Mouse (Mus musculus) stomach, embryonic 16.5 days (tissue): ENCODE results near the gene Maf. TPM values are rescaled to one million over a fixed set of nuclear protein-coding genes. Genes with fewer than 3 reads are reported as not detected.

Source experiments
- ATAC-seq: fragments of 200-750 bp; cut with Nextera tagmentation; 2 replicates; pipeline ENCODE4 v1.8.0; 2017; ENCODE audit warnings: moderate number of reproducible peaks, moderate TSS enrichment; ENCODE audit not compliant: insufficient read depth, low FRiP score
- H3K27ac ChIP-seq: fragments of 300-500 bp; sonication (generic); 2 replicates; pipeline ENCODE4 v1.5.1; 2014; ENCODE audit warnings: low read length
- H3K27me3 ChIP-seq: fragments of 300-500 bp; sonication (generic); 2 replicates; pipeline ENCODE4 v1.6.1; 2014; ENCODE audit warnings: low read length, control low read depth, mixed read lengths; ENCODE audit not compliant: control insufficient read depth, insufficient read depth
- H3K36me3 ChIP-seq: fragments of 300-500 bp; sonication (generic); 2 replicates; pipeline ENCODE4 v1.6.1; 2014; ENCODE audit warnings: low read length; ENCODE audit not compliant: control insufficient read depth, insufficient read depth
- H3K4me1 ChIP-seq: fragments of 300-500 bp; sonication (generic); 2 replicates; pipeline ENCODE4 v1.6.1; 2014; ENCODE audit warnings: low read length, control low read depth, mixed read lengths; ENCODE audit not compliant: control insufficient read depth, insufficient read depth
- H3K4me2 ChIP-seq: fragments of 300-500 bp; sonication (generic); 2 replicates; pipeline ENCODE4 v1.6.1; 2014; ENCODE audit warnings: low read depth, low read length, mixed read lengths
- H3K4me3 ChIP-seq: fragments of 300-500 bp; sonication (generic); replicated peaks from 2 replicates; pipeline ENCODE4 v1.5.1; 2014; ENCODE audit warnings: mild to moderate bottlenecking, low read length
- H3K9ac ChIP-seq: fragments of 300-500 bp; sonication (generic); 2 replicates; pipeline ENCODE4 v1.6.1; 2014; ENCODE audit warnings: low read length
- H3K9me3 ChIP-seq: fragments of 300-500 bp; sonication (generic); replicated peaks from 2 replicates; pipeline ENCODE4 v1.6.1; 2016; ENCODE audit warnings: low read length, control low read depth; ENCODE audit not compliant: control insufficient read depth
- WGBS: fragments of 180-500 bp; shearing (Covaris S2); extraction: QIAGEN DNeasy Blood & Tissue Kit; methylation state at CpG from one replicate; pipeline ENCODE4 v1.1.7; 2014; 5-methylcytosine and 5-hydroxymethylcytosine counted together
- polyA plus RNA-seq: library from polyadenylated mRNA; unstranded; fragments of >200 nt; fragmentation: Nextera tagmentation; extraction: Ambion mirVana; gene quantifications from 2 replicates; pipeline ENCODE4 v1.2.1, GENCODE M21; 2015

Gene Maf
- polyA plus RNA-seq, 1 experiment from 2014 or later = 10.5 TPM

DNA sequence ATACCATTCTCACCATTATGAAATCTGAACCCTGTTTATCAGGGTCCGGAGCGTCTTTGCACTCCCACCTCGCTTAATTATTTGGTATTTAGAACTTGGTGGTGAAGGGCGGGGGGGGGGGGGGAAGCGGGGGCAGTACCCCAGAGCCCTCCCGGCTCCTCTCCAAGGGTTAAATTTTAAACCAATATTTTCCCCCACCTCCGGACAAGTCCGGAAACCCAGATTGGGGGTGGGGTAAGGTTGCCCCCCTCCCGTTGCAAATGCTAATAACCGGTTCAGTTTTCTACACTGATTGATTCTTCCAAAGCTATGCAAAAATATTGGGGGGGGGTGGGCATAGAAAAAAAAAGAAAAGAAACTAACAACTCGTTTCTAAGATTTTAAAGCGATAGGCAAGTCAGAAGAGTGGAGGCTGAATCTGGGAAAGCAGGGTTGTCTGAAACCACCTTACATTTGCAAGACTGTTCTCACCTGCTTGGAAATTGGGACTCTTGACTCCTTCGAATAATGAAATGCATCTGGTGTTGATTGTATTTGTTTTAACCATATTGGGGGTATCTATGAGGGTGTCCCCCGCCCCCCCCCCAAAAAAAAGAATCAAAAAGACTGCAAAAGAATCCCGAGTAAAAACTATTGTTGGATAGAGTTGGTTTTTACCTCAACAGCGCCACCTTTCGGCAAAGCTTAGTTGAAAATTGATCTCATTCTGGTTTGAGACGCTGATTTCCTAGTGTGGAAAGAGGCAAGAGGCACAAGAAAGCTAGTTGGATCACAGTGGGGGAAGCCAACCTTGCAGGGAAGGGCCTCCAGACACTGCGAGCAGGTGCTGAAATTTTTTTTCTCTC lies 1.6 kb upstream of the Maf start:
- Histone ChIP-seq H3K4me1 (peaks cover 11% of the 10 kb centered on the region; the same call in 1 of the 2 replicates), H3K4me2 (peak overlapping the region; percentile 77), H3K27ac (no peak overlapping the region), H3K36me3 (no peaks in the 10 kb centered on the region), H3K9me3 (no peaks in the 10 kb centered on the region; the same call in 1 of the 2 replicates), H3K9ac (peak overlapping the region; percentile 67; the same call in 1 of the 2 replicates), H3K27me3 (peaks cover 13% of the 10 kb centered on the region), H3K4me3 (peak overlapping the region; percentile 66)
- ATAC-seq = no peak
- 1% methylated on average over 19 of the region's 19 CpGs for WGBS

DNA sequence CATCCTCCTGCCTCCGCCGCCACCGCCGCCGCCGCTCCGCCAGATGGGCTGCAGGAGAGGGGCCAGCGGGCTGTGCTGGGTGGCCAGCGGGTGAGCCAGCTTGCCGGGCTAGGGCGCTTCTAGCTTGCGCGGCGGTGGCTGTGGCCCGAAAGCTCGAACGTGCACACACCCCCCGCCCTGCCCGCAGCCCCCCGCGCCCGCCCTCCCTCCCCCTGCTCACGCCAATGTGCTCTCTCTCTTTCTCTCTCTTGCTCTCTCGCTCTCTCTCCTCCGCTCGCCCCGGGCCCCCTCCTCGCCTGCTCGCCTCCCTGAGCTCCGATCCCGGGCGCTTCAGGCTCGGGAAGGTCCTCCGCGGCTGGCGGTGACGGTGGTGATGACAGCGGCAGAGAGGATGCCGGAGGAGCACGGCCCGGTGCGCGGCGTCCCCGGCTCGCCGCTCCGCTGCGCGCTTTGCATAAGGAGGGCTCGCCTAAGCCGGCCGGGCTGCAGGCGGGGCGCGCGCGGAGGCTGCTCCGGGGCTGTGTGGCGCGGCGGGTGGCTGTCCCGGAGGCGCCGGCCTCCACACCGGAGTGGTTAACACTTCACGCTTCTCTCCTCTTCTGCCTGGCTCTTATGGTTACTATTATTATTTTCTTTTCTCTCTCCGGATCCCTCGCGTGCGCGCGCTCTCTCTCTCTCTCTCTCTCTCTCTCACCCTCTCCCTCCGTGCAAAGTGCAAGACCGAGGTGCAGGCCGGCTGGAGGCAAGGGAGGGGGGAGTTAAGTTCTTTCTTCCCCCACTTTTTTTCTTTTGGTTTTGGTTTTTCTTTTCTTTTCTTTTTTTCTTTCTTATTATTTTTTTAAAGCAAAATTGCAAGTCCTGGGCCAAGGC lies 498 bp downstream of the Maf start:
- Histone ChIP-seq H3K27ac (peak overlapping the region; percentile 94), H3K27me3 (peaks cover 3% of the 10 kb centered on the region; the same call in 1 of the 2 replicates), H3K4me3 (peak overlapping the region; percentile 66), H3K9me3 (no peaks in the 10 kb centered on the region), H3K4me2 (peak overlapping the region; percentile 77), H3K36me3 (no peaks in the 10 kb centered on the region), H3K9ac (peak overlapping the region; percentile 82), H3K4me1 (peaks cover 11% of the 10 kb centered on the region; the same call in 1 of the 2 replicates)
- ATAC-seq = peak; percentile 80
- under 1% methylated on average over 64 of the region's 76 CpGs for WGBS

DNA sequence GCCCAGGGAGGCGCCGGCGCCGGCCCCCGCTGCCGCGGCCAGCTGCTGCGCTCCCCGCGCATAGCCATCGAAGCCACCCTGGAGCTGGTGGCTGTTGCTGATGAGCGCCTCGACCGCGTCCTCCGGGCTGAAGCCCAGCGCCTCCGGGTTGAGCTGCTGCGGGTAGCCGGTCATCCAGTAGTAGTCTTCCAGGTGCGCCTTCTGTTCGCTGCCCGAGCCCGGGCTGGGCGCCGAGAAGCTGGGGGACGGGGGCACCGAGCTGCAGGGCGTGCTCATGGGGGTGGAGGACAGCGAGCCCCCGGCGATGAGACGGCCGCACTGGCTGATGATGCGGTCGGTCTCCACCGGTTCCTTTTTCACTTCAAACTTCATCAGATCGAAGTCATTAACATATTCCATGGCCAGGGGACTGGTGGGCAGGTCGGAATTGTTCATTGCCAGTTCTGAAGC lies 1.2 kb downstream of the Maf start:
- peaks cover 3% of the 10 kb centered on the region; the same call in 1 of the 2 replicates for H3K27me3 ChIP-seq
- H3K9ac ChIP-seq = peak overlapping the region; percentile 82
- peaks cover 11% of the 10 kb centered on the region; the same call in 1 of the 2 replicates for H3K4me1 ChIP-seq
- no peaks in the 10 kb centered on the region for H3K36me3 ChIP-seq
- peak; percentile 31 for ATAC-seq
- under 1% methylated on average over 36 of the region's 39 CpGs for WGBS
- H3K27ac ChIP-seq = peak overlapping the region; percentile 94
- H3K4me3 ChIP-seq = peak overlapping the region; percentile 66
- no peaks in the 10 kb centered on the region for H3K9me3 ChIP-seq
- peak overlapping the region; percentile 77 for H3K4me2 ChIP-seq

GRCm38 (mm10) chr8:115705591-115706110 lies 1.9 kb downstream of the Maf start:
- Histone ChIP-seq H3K4me2 (peak overlapping the region; percentile 77), H3K36me3 (no peaks in the 10 kb centered on the region), H3K4me3 (peak overlapping the region; percentile 66), H3K4me1 (peaks cover 11% of the 10 kb centered on the region; the same call in 1 of the 2 replicates), H3K9ac (peak overlapping the region; percentile 82), H3K27me3 (peaks cover 3% of the 10 kb centered on the region; the same call in 1 of the 2 replicates), H3K9me3 (no peaks in the 10 kb centered on the region), H3K27ac (peak overlapping the region; percentile 94)
- no peak for ATAC-seq
- WGBS = 1% methylated on average over 34 of the region's 36 CpGs

GRCm38 (mm10) chr8:115703056-115703455 lies 4.5 kb downstream of the Maf start:
- no peaks in the 10 kb centered on the region for H3K9me3 ChIP-seq
- no peak overlapping the region for H3K27ac ChIP-seq
- H3K4me1 ChIP-seq = peaks cover under 1% of the 10 kb centered on the region; the same call in 1 of the 2 replicates
- 0 out of 2 replicates have a peak overlapping the region, but pooled peaks have one; percentile 13 for H3K4me3 ChIP-seq
- H3K4me2 ChIP-seq = peak overlapping the region; percentile 34; the same call in 1 of the 2 replicates
- H3K9ac ChIP-seq = no peak overlapping the region
- 78% methylated on average over 4 of the region's 4 CpGs for WGBS
- no peaks in the 10 kb centered on the region for H3K36me3 ChIP-seq
- H3K27me3 ChIP-seq = no peaks in the 10 kb centered on the region
- ATAC-seq = no peak

GRCm38 (mm10) chr8:115701001-115701400 lies 6.6 kb downstream of the Maf start:
- no peaks in the 10 kb centered on the region for H3K9me3 ChIP-seq
- no peak for ATAC-seq
- no peak overlapping the region for H3K4me2 ChIP-seq
- H3K36me3 ChIP-seq = no peaks in the 10 kb centered on the region
- H3K27ac ChIP-seq = no peak overlapping the region
- no peaks in the 10 kb centered on the region for H3K4me1 ChIP-seq
- WGBS = 75% methylated on average over 5 of the region's 5 CpGs
- H3K4me3 ChIP-seq = no peak overlapping the region
- H3K9ac ChIP-seq = no peak overlapping the region
- H3K27me3 ChIP-seq = no peaks in the 10 kb centered on the region

DNA sequence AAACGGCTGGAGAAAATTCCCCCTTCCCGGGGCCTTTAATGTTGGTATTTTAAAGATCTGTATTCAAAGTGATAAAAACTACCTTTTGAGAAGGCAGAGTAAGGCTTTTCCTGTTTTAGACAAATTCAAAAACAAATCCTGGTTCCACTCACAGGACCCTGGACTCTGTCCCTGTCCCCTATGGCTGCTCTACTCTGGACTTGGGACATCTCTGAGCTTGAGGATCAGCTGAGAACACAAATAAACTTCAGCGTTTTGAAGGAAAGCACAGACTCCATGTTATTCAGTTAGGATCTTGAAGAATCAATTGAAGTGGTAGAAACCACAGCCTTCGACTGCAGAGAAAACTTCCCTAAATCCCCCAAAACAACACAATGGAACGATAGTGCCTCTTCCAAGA lies 8.4 kb downstream of the Maf start:
- Histone ChIP-seq H3K36me3 (no peaks in the 10 kb centered on the region), H3K9me3 (no peaks in the 10 kb centered on the region), H3K4me3 (no peak overlapping the region), H3K4me1 (no peaks in the 10 kb centered on the region), H3K27me3 (no peaks in the 10 kb centered on the region), H3K27ac (0 out of 2 replicates have a peak overlapping the region, but pooled peaks have one; percentile 31), H3K9ac (no peak overlapping the region), H3K4me2 (no peak overlapping the region)
- ATAC-seq = no peak
- 49% methylated on average over 5 of the region's 5 CpGs for WGBS

DNA sequence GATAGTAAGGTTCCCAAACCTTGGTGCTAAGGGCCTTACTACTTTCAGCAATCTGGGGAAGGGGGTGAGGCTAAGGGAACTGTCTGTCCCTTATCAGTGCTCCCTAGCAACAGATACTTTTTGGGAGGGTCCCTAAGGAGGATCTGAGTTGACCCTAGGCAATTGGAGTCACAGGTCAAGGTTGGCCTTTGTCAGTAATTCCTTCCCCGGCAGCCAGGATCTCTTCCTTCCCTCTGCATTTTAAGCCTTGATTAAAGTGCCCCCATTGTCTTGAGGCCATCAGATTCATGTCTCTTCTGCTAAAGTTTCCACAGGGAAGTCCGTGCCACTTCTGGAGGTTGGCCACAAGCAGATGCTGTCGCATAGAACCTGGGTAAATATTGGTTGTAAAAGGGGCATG lies 10.2 kb downstream of the Maf start:
- WGBS = 49% methylated on average over 3 of the region's 3 CpGs
- Histone ChIP-seq H3K27ac (no peak overlapping the region), H3K36me3 (no peaks in the 10 kb centered on the region), H3K4me2 (no peak overlapping the region), H3K4me1 (no peaks in the 10 kb centered on the region), H3K27me3 (no peaks in the 10 kb centered on the region), H3K4me3 (no peak overlapping the region), H3K9me3 (no peaks in the 10 kb centered on the region), H3K9ac (no peak overlapping the region)
- ATAC-seq = no peak
